Mouse (Mus musculus) left cerebral cortex, postnatal 25 days (tissue): Measurements from ENCODE around the gene Notch1. TPM values are rescaled to one million over a fixed set of nuclear protein-coding genes. Genes with fewer than 3 reads are reported as not detected.
A peak's percentile ranks its signal among the peaks of the same experiment; 100 is the strongest.

Source experiments
- DNase-seq, 2 experiments: peaks; one replicate each; pipeline ENCODE4 v3.0.0; 2022; ENCODE audit warnings: low spot score in 2 of 2, mixed read lengths in 1 of 2
- intact Hi-C: fragments of 180-260 bp; cut with DNase I; formaldehyde crosslinking; loops from one replicate; pipeline ENCODE4 v1.15.1; 2025
- total RNA-seq, 2 experiments: library from RNA; stranded (reverse); gene quantifications; 2 replicates each; pipeline ENCODE4 v1.2.3; 2021

Notch1 gene
- total RNA-seq, 2 experiments from 2014 or later = 17.4 to 28.9 TPM

DNA sequence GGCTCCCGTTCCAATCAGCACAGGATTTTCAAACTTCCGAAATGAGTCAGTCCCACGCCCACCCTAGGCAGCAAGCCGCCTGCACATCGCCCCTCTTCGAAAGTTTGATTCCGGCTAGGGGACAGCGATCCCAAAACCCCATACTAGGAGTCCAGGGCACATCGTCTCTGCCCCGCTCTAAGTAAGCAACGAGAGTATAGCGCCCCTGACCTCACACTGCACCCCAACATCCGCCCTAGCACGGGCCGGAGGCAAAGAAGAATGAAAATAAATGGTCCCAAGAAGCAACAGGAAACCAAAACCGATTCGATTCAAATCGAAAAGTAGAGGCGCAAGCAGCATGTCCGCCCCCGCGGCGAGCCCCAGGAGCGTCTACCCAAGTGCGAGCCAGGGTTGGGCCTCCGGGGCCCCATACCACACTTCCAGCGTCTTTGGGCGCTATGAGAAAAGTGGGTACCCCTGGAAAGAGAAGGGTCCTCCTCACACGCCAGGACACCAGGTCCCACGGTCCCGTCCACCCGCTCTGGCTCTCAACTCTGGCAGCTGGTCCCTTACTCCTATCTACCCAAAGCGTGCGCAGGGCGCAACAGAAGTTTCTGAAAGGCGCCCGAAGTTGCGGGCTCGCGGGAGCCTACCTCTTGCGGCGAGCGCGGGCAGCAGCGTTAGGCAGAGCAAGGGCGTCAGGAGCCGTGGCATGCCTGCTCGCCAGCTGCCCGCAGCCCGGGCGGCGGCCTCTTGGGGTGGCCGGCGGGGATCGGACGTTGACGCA, 13.4 kb downstream of the Notch1 start:
- intact Hi-C loops = no loop called here
- no peak for DNase-seq

- intact Hi-C loops = no loop called here
- DNase-seq = peak in 1 of 2 experiments; percentile 35
Observed at GRCm38 (mm10) chr2:26502299-26502862, 14.1 kb downstream of the Notch1 start.

GRCm38 (mm10) chr2:26501651-26502141, 14.8 kb downstream of the Notch1 start:
- intact Hi-C loops = loop anchor here (2.0 kb wide), 1 partner anchor 15 kb away; no protein-coding TSS in a partner anchor
- DNase-seq = peak in 1 of 2 experiments; percentile 50

GRCm38 (mm10) chr2:26500599-26501370, 15.7 kb downstream of the Notch1 start:
- peak in 1 of 2 experiments; percentile 76 for DNase-seq
- intact Hi-C loops = loop anchor here (2.0 kb wide), 1 partner anchor 14 kb away; no protein-coding TSS in a partner anchor

DNA sequence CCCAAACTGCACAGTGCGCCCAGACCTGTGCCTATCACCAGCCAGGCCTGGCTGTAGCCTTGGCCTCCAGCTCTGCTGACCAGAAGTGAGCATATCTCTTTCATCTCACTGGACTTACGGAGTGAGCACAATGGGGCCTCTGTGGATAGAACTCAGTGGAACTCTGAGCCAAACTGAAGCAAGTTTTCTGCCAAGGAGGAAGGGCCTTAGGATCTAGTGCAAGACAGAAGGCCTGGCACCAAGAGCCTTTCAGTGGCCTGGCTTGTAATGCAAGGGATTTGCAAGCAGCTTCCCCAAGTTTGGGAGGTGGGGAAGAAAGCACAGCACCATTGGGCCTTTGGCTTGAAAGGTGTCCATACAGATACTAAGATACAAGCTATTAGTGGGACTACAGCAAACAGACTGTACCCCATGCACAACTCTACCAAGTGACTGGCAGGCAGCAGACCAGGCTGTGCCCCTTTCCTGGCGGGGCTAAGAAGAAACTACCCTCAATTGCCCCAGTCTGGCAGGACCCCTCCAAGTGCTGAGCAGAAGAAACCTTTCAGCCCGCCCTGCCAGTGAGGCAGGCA, 16.4 kb downstream of the Notch1 start:
- peak in 1 of 2 experiments; percentile 70 for DNase-seq
- intact Hi-C loops = loop anchor here (2.0 kb wide), 1 partner anchor 13 kb away; no protein-coding TSS in a partner anchor

DNA sequence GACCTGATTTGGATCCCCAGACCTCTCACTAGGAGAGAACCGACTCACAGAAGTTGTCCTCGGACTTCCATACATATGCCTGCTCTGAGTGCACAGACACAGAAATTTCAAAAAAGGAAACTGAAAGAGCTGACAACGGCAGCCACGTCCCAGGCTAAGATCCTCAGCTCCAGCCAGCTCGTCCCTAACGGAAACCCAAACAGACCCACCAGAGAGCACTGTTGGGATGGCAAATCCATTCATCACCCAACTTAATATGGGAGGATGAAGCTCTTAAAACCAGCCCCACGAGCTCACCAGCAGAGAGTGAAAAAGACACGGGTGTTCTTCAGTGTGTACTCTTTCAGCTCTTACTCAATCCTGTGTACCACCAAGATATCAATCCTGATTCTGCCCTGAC, 17.8 kb downstream of the Notch1 start:
- no peak for DNase-seq
- intact Hi-C loops = no loop called here

DNA sequence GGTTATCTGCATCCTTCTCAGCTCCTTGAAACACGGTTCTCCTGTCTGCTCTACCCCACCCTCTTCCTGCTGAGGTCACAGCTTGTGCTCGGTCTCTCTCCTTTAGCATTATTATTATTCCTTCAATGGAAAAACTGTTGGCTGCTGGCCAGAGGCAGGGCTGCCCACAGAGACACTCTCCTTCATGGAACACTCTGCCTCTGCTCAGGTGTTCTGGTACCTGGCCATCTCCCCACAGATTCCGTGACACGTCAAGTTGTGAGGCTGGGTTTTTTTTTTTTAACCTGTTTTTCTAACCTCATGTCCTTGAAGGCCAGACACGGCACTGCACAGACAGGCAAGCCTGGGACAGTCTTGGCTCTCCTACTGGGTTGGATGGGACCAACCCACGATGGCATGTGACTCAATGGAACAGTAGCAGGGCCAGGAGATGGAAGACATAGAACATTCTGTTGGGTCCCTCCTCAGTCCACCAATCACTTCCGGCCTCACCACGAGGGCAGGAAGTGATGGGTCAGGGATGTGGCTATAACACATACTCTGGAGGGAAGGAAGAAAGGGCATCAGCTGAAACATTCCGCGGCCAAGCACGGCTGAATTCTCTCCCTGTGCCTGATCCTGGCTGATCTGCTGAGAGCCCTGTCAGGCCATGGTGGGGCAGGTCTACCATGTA, 18.5 kb downstream of the Notch1 start:
- intact Hi-C loops = no loop called here
- no peak for DNase-seq

DNA sequence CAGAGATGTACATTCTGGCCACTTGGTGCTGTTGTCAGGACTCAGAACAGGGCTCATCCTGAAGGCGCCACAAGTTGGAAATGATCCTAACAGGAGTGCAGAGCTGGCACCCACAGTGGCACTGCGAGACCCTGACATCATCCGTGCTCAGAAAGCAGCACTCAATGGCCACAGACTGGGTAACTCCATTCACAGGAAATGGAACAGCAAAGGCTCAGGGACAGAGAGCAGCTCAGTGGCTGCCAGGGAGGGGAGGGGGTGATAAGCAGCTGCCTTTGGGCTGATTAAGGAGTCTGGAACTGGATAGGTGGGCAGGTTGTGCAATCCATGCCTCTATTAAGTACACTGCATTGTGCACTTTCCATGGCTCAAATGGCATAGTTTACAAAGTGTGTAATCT, 20.0 kb downstream of the Notch1 start:
- intact Hi-C loops = no loop called here
- DNase-seq = no peak

DNA sequence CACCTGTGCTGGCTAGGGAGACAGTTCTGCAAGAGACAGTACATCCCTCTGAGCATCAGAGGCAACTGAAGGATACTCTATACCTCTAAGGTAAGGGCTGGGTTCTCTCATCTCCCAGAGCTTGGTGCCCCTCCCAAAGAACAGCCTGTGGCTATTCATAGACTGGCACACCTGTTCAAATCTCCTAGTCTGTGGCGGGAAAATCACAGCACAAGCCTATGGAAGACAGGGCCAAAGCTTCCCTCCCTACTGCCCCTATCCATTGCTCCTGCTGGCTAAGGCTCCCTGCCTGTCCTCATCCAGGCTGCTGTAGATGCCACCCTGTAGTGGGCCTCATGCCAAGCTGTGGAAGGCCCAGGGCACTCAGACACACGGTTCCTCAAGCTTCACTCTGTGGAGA, 20.8 kb downstream of the Notch1 start:
- no peak for DNase-seq

GRCm38 (mm10) chr2:26494991-26495390, 21.5 kb downstream of the Notch1 start:
- no peak for DNase-seq
- intact Hi-C loops = no loop called here

More for the DNA sequence above, 20.8 kb downstream of the Notch1 start:
- intact Hi-C loops = no loop called here

DNA sequence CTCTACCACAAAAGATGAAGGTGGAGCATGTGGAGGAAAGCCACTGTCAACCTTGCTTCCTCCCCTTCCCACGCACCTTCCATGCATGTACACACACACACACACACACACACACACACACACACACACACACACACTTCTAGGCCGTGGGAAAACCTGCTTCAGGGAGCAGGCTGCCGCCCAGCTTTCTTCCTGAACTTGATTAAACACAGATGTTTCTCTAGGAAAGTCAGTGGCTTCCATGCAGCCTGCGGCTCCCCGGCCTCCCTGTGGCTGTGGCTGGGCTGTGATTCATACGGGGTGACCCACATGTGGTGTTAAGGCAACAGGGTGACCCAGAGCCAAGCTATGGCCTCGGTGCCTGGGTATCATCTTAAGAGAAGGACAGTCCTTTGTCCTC, 22.1 kb downstream of the Notch1 start:
- intact Hi-C loops = no loop called here

DNA sequence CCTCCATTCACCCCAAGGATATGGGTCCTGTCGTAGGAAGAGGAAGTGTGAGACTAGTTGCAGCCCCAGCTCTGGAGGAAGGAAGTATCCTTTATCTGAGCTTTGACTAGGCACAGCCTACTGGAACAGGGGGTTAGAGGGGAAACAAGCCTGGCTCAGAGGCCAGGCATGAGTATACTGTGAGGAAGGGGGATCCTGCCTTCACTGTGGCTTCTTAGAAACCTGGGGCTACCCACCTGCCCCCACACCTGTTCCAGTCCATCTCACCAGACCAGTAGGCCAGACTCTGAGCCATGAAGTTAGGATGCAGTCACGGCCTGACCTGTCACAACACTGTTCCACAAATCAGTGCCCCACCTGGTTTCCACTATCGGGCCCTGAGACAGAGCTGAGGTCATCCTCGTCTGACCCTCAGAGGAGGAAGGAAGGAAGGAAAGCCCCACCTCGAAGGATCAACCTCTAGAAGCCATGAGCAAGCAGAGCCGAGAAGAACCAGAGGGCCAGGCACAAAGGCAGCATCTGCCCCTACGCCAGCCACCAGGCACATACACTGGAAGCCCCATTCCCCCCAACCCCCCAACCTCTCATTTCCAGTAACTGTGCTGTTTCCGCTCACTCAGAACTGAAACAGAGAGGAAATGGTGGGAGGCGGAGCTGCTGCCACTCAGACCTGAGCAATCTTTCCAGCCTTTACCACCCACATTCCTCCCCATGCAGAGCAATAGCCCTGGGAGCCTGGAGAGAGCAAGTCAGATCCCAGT, 23.3 kb downstream of the Notch1 start:
- peak in 1 of 2 experiments; percentile 53 for DNase-seq
- intact Hi-C loops = no loop called here

More for the DNA sequence above, 22.1 kb downstream of the Notch1 start:
- DNase-seq = no peak

DNA sequence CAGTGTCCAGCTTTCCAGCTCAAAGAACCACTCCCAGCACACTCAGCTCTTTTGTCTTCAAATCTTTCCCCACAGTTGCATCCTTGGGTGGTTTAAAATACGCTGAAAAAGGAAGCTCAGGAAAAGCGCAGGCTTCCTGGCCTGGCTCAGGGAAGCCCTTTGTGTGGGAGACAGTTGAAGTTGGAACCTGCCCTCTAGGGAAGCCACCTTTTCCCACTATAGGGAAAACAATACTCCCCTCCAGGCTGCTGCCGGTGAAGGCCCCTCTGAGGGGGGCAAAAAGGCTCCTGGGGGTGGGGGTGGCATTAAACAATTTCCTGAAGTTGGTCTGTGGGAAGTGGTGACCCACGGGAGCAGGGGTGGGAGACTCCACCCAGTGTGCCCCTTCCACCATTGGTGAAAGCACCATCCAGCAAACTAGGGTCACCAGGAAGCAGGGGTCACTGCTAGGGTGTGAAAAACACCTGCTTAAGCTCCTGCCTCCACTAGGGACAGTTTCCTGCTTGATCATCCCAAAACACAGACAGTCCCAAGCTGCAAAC, 25.6 kb downstream of the Notch1 start:
- no peak for DNase-seq
- intact Hi-C loops = no loop called here

GRCm38 (mm10) chr2:26488535-26489135, 27.8 kb downstream of the Notch1 start:
- DNase-seq = no peak
- intact Hi-C loops = no loop called here

DNA sequence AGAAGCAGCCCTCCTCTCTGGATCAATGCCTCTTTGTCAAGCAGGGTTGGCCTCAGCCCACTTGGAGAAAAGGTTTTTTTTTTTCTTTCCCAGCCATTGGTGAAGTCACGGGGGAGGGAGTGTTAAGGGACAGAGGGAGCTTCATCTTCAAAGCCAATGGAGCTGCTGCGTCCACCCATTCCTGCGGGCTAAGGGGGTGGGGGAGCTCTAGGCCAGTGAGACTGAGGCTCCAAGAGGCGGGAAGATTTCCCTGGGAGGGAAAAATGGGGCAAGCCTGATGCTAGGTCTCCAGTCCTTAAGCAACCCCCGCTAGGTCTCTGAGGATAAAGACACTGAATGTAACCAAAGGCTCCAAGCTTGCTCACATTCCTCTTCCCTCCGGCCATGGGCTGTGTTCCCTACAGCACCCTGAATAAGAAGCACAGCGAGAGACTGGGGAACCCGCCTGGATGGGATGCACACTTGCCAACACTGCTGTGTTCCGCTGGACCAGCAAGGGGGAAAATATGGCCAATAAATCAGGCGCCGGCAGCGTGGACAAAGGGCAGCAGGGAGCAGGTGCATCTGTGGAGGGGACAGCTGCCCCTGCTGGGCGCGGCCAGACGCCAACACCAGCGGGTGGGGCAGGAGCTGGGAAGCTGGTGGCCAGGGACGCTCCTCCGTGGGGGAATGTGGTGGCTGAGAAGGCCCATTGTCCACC, 29.0 kb downstream of the Notch1 start:
- DNase-seq = peak; percentile 42 to 72
- intact Hi-C loops = loop anchor here (2.0 kb wide), 1 partner anchor 13 kb away; no protein-coding TSS in a partner anchor

- no peak for DNase-seq
- intact Hi-C loops = loop anchor here (2.0 kb wide), 1 partner anchor 14 kb away; no protein-coding TSS in a partner anchor
Observed at GRCm38 (mm10) chr2:26486835-26487321, 29.6 kb downstream of the Notch1 start.

- intact Hi-C loops = loop anchor here (2.0 kb wide), 1 partner anchor 14 kb away; no protein-coding TSS in a partner anchor
- no peak for DNase-seq
Observed at GRCm38 (mm10) chr2:26486264-26486810, 30.1 kb downstream of the Notch1 start.
